Mouse (Mus musculus): ENCODE data around the gene AY761184. TPM values are rescaled to one million over a fixed set of nuclear protein-coding genes. Genes with fewer than 3 reads are reported as not detected.
"Not testable (repeated sequence)": the region's sequence is repeated elsewhere in the genome, so short reads cannot be mapped to it uniquely, and the experiment has no call there.

Gene AY761184
- total RNA-seq (2021) = not detected
- long read RNA-seq, experiment 1 = 0 reads
- long read RNA-seq, experiment 2 = 0 reads

GRCm38 (mm10) chr8:21703545-21703944, at the start of gene AY761184:
Gene AY761184 (minus strand): TSS chr8:21703645.
- not testable (repeated sequence) for DNase-seq

GRCm38 (mm10) chr8:21665497-21665896, 37.9 kb downstream of the AY761184 start, which contains the start of gene Defa34:
Gene Defa34 (plus strand): TSS chr8:21665797.
- DNase-seq = not testable (repeated sequence)

GRCm38 (mm10) chr8:21655480-21655879, 48.0 kb downstream of the AY761184 start, which contains the start of gene Defa17:
Gene Defa17 (plus strand): TSS chr8:21655780.
- not testable (repeated sequence) for DNase-seq

Other genes with a start within 250 kb of the AY761184 start
- gene Gm7849, start 247.1 kb downstream of the AY761184 start, total RNA-seq (2021) = not detected
- not detected for gene Defa20, start 194.4 kb downstream of the AY761184 start, total RNA-seq (2021)
- gene Defa32, start 174.6 kb downstream of the AY761184 start, total RNA-seq (2021) = not detected
- not detected for gene Defa37, start 138.3 kb downstream of the AY761184 start, total RNA-seq (2021)
- not detected for gene Defa28, start 120.6 kb downstream of the AY761184 start, total RNA-seq (2021)
- gene Gm7861, start 109.1 kb downstream of the AY761184 start, total RNA-seq (2021) = not detected
- not detected for gene Defa26, start 85.5 kb downstream of the AY761184 start, total RNA-seq (2021)
- not detected for gene Defa17, start 47.9 kb downstream of the AY761184 start, total RNA-seq (2021)
- not detected for gene Defa34, start 37.8 kb downstream of the AY761184 start, total RNA-seq (2021)
- gene Defa24, start 30.8 kb upstream of the AY761184 start, total RNA-seq (2021) = not detected
- gene Defb50, start 119.9 kb upstream of the AY761184 start, total RNA-seq (2021) = not detected
- not detected for gene Defb2, start 136.3 kb upstream of the AY761184 start, total RNA-seq (2021)
- gene Defb10, start 155.3 kb upstream of the AY761184 start, total RNA-seq (2021) = not detected
- not detected for gene Defb9, start 181.8 kb upstream of the AY761184 start, total RNA-seq (2021)
- not detected for gene Defb11, start 202.8 kb upstream of the AY761184 start, total RNA-seq (2021)
- not detected for gene Defb15, start 229.1 kb upstream of the AY761184 start, total RNA-seq (2021)
- not detected for gene Defb35, start 234.7 kb upstream of the AY761184 start, total RNA-seq (2021)
- gene Defb13, start 243.1 kb upstream of the AY761184 start, total RNA-seq (2021) = not detected